Mouse (Mus musculus) lung, postnatal 0 days (tissue): Measurements from ENCODE around the gene Slc6a8. TPM values are rescaled to one million over a fixed set of nuclear protein-coding genes. Genes with fewer than 3 reads are reported as not detected.

Experiments
- ATAC-seq: fragments of 200-750 bp; cut with Nextera tagmentation; 2 replicates; pipeline ENCODE4 v1.8.0; 2017; ENCODE audit warnings: moderate library complexity
- DNase-seq: peaks from one replicate; pipeline ENCODE4 v3.0.0-alpha.2; 2016; ENCODE audit warnings: low spot score
- H3K27ac ChIP-seq: fragments of 300-500 bp; sonication (generic); 2 replicates; pipeline ENCODE4 v1.5.1; 2014; ENCODE audit warnings: antibody characterized with exemption, mild to moderate bottlenecking, low read length, mixed read lengths
- H3K27me3 ChIP-seq: fragments of 300-500 bp; sonication (generic); replicated peaks from 2 replicates; pipeline ENCODE4 v1.6.1; 2014; ENCODE audit warnings: low read length, mixed read lengths; ENCODE audit not compliant: insufficient read depth
- H3K36me3 ChIP-seq: fragments of 300-500 bp; sonication (generic); 2 replicates; pipeline ENCODE4 v1.6.1; 2014; ENCODE audit warnings: low read length, mixed read lengths; ENCODE audit not compliant: insufficient read depth
- H3K4me1 ChIP-seq: fragments of 300-500 bp; sonication (generic); 2 replicates; pipeline ENCODE4 v1.6.1; 2014; ENCODE audit warnings: antibody characterized with exemption, low read depth, low read length, mixed read lengths; ENCODE audit not compliant: insufficient read depth
- H3K4me2 ChIP-seq: fragments of 300-500 bp; sonication (generic); replicated peaks from 2 replicates; pipeline ENCODE4 v1.6.1; 2014; ENCODE audit warnings: low read depth, mild to moderate bottlenecking, low read length, moderate library complexity, mixed read lengths
- H3K4me3 ChIP-seq: fragments of 300-500 bp; sonication (generic); 2 replicates; pipeline ENCODE4 v1.5.1; 2014; ENCODE audit warnings: low read depth, low read length
- H3K9ac ChIP-seq: fragments of 300-500 bp; sonication (generic); replicated peaks from 2 replicates; pipeline ENCODE4 v1.6.1; 2014; ENCODE audit warnings: low read depth, mild to moderate bottlenecking
- H3K9me3 ChIP-seq: fragments of 300-500 bp; sonication (generic); 2 replicates; pipeline ENCODE4 v1.6.1; 2016; ENCODE audit warnings: low read length, mixed read lengths
- CTCF ChIP-seq: IDR thresholded peaks from 2 replicates; pipeline ENCODE4 v1.5.1; 2016; ENCODE audit warnings: antibody characterized with exemption, mild to moderate bottlenecking
- EP300 ChIP-seq: IDR thresholded peaks from 2 replicates; pipeline ENCODE4 v1.6.1; 2016; ENCODE audit warnings: antibody characterized with exemption, mild to moderate bottlenecking, control low read depth
- WGBS: fragments of 180-500 bp; shearing (Covaris S2); extraction: QIAGEN DNeasy Blood & Tissue Kit; methylation state at CpG from one replicate; pipeline ENCODE4 v1.1.7; 2014; 5-methylcytosine and 5-hydroxymethylcytosine counted together
- polyA plus RNA-seq: library from polyadenylated mRNA; unstranded; fragments of >200 nt; fragmentation: Nextera tagmentation; extraction: Ambion mirVana; gene quantifications from 2 replicates; pipeline ENCODE4 v1.2.1, GENCODE M21; 2015

Gene Slc6a8
- 7.5 and 7.8 TPM in 2 replicates for polyA plus RNA-seq

- Histone ChIP-seq H3K9ac (peak within 1 kb of the TSS; percentile 51), H3K9me3 (no peaks in the 10 kb centered on the region), H3K27ac (peak within 1 kb of the TSS; percentile 72), H3K27me3 (no peaks in the 10 kb centered on the region), H3K4me3 (peak within 1 kb of the TSS; percentile 61), H3K4me2 (peak within 1 kb of the TSS; percentile 74), H3K4me1 (no peaks in the 10 kb centered on the region), H3K36me3 (no peaks in the 10 kb centered on the region)
- TF ChIP-seq CTCF, result no peak
- TF ChIP-seq EP300, result no peak
- ATAC-seq (peak; percentile 90), DNase-seq (peak; percentile 84)
- WGBS, result 8% methylated on average over 19 of the region's 72 CpGs
These were observed at the start of gene Slc6a8 for GRCm38 (mm10) chrX:73672879-73673618. Gene Slc6a8 (plus strand): TSS chrX:73673150.

GRCm38 (mm10) chrX:73626981-73627380 is 46.0 kb upstream of the Slc6a8 start:
- Histone ChIP-seq H3K27ac (no peak overlapping the region), H3K27me3 (no peaks in the 10 kb centered on the region), H3K36me3 (no peaks in the 10 kb centered on the region), H3K9ac (no peak overlapping the region), H3K4me1 (no peaks in the 10 kb centered on the region), H3K9me3 (no peaks in the 10 kb centered on the region), H3K4me2 (no peak overlapping the region), H3K4me3 (no peak overlapping the region)
- DNase-seq (no peak), ATAC-seq (no peak)
- TF ChIP-seq EP300 (no peak), CTCF (no peak)

GRCm38 (mm10) chrX:73635425-73635824 is 37.5 kb upstream of the Slc6a8 start:
- Histone ChIP-seq H3K4me2 (no peak overlapping the region), H3K36me3 (no peaks in the 10 kb centered on the region), H3K27ac (no peak overlapping the region), H3K4me3 (no peak overlapping the region), H3K27me3 (peaks cover 4% of the 10 kb centered on the region; the same call in 1 of the 2 replicates), H3K9me3 (no peaks in the 10 kb centered on the region), H3K4me1 (0 out of 2 replicates have a peak, but pooled peaks cover 3% of the 10 kb centered on the region), H3K9ac (no peak overlapping the region)
- 20% methylated on average over 13 of the region's 19 CpGs for WGBS
- DNase-seq (no peak), ATAC-seq (no peak)
- no peak for TF ChIP-seq CTCF
- no peak for TF ChIP-seq EP300

- ATAC-seq, result no peak
- H3K4me3 ChIP-seq, result peak overlapping the region; percentile 17
These were observed 35.5 kb upstream of the Slc6a8 start for GRCm38 (mm10) chrX:73637415-73637814.

GRCm38 (mm10) chrX:73639255-73639675 is 33.7 kb upstream of the Slc6a8 start, which contains the start of gene Dusp9:
Gene Dusp9 (plus strand): TSS chrX:73639419.
- 18% methylated on average over 26 of the region's 28 CpGs for WGBS
- TF ChIP-seq EP300 (no peak), CTCF (no peak)
- H3K4me1 ChIP-seq, result 0 out of 2 replicates have a peak, but pooled peaks cover 3% of the 10 kb centered on the region
- DNase-seq (peak; percentile 67), ATAC-seq (peak; percentile 83)
- no peaks in the 10 kb centered on the region for H3K9me3 ChIP-seq
- peak within 1 kb of the TSS; percentile 49 for H3K4me2 ChIP-seq
- H3K4me3 ChIP-seq, result peak within 1 kb of the TSS; percentile 12
- no peak within 1 kb of the TSS for H3K9ac ChIP-seq
- no peaks in the 10 kb centered on the region for H3K36me3 ChIP-seq
- peaks cover 4% of the 10 kb centered on the region; the same call in 1 of the 2 replicates for H3K27me3 ChIP-seq
- no peak within 1 kb of the TSS for H3K27ac ChIP-seq

More at GRCm38 (mm10) chrX:73637415-73637814, 35.5 kb upstream of the Slc6a8 start:
- no peak for TF ChIP-seq EP300
- no peak for TF ChIP-seq CTCF
- DNase-seq, result no peak
- no peaks in the 10 kb centered on the region for H3K36me3 ChIP-seq
- peak overlapping the region; percentile 44 for H3K4me2 ChIP-seq
- peaks cover 4% of the 10 kb centered on the region; the same call in 1 of the 2 replicates for H3K27me3 ChIP-seq
- H3K4me1 ChIP-seq, result 0 out of 2 replicates have a peak, but pooled peaks cover 3% of the 10 kb centered on the region
- no peak overlapping the region for H3K9ac ChIP-seq
- no peaks in the 10 kb centered on the region for H3K9me3 ChIP-seq
- no peak overlapping the region for H3K27ac ChIP-seq
- 6% methylated on average over 17 of the region's 19 CpGs for WGBS

- TF ChIP-seq EP300 (no peak), CTCF (no peak)
- no peaks in the 10 kb centered on the region for H3K36me3 ChIP-seq
- H3K4me1 ChIP-seq, result 0 out of 2 replicates have a peak, but pooled peaks cover 3% of the 10 kb centered on the region
- H3K4me2 ChIP-seq, result peak overlapping the region; percentile 49
- DNase-seq, result no peak
- WGBS, result 15% methylated on average over 32 of the region's 41 CpGs
- peak overlapping the region; percentile 12 for H3K4me3 ChIP-seq
- no peak overlapping the region for H3K27ac ChIP-seq
- no peaks in the 10 kb centered on the region for H3K9me3 ChIP-seq
- H3K9ac ChIP-seq, result no peak overlapping the region
- H3K27me3 ChIP-seq, result peaks cover 4% of the 10 kb centered on the region; the same call in 1 of the 2 replicates
- ATAC-seq, result peak; percentile 16; the same call in 1 of the 2 replicates
These were observed 33.0 kb upstream of the Slc6a8 start for GRCm38 (mm10) chrX:73639901-73640469.
